Mouse (Mus musculus) midbrain, embryonic 12.5 days (tissue): Measurements from ENCODE around the gene St3gal3. TPM values are rescaled to one million over a fixed set of nuclear protein-coding genes. Genes with fewer than 3 reads are reported as not detected.
A peak's percentile ranks its signal among the peaks of the same experiment; 100 is the strongest.

Experiments
- ATAC-seq: fragments of 200-750 bp; cut with Nextera tagmentation; 2 replicates; pipeline ENCODE4 v1.8.0; 2017; ENCODE audit warnings: low read depth, moderate TSS enrichment, moderate library complexity; ENCODE audit not compliant: low FRiP score
- H3K27ac ChIP-seq: fragments of 300-500 bp; sonication (generic); replicated peaks from 2 replicates; pipeline ENCODE4 v1.5.1; 2016; ENCODE audit warnings: mild to moderate bottlenecking
- H3K27me3 ChIP-seq: fragments of 300-500 bp; sonication (generic); 2 replicates; pipeline ENCODE4 v1.6.1; 2016; ENCODE audit warnings: mild to moderate bottlenecking
- H3K36me3 ChIP-seq: fragments of 300-500 bp; sonication (generic); 2 replicates; pipeline ENCODE4 v1.6.1; 2016
- H3K4me1 ChIP-seq: fragments of 300-500 bp; sonication (generic); 2 replicates; pipeline ENCODE4 v1.6.1; 2016
- H3K4me2 ChIP-seq: fragments of 300-500 bp; sonication (generic); replicated peaks from 2 replicates; pipeline ENCODE4 v1.6.1; 2016; ENCODE audit warnings: mild to moderate bottlenecking, moderate library complexity
- H3K4me3 ChIP-seq: fragments of 300-500 bp; sonication (generic); 2 replicates; pipeline ENCODE4 v1.5.1; 2016; ENCODE audit warnings: mild to moderate bottlenecking
- H3K9ac ChIP-seq: fragments of 300-500 bp; sonication (generic); replicated peaks from 2 replicates; pipeline ENCODE4 v1.6.1; 2016; ENCODE audit warnings: mild to moderate bottlenecking, moderate library complexity
- H3K9me3 ChIP-seq: fragments of 300-500 bp; sonication (generic); 2 replicates; pipeline ENCODE4 v1.6.1; 2016; ENCODE audit warnings: mild to moderate bottlenecking
- whole genome bisulfite sequencing: fragments of 180-500 bp; shearing (Covaris S2); methylation state at CpG from one replicate; pipeline ENCODE4 v1.1.7; 2016; 5-methylcytosine and 5-hydroxymethylcytosine counted together
- polyA plus RNA-seq: library from polyadenylated mRNA; unstranded; fragments of >200 nt; fragmentation: Nextera tagmentation; extraction: Ambion mirVana; gene quantifications from 2 replicates; pipeline ENCODE4 v1.2.1, GENCODE M21; 2016

The St3gal3 gene
- polyA plus RNA-seq, 1 experiment from 2014 or later = 10.9 TPM

DNA sequence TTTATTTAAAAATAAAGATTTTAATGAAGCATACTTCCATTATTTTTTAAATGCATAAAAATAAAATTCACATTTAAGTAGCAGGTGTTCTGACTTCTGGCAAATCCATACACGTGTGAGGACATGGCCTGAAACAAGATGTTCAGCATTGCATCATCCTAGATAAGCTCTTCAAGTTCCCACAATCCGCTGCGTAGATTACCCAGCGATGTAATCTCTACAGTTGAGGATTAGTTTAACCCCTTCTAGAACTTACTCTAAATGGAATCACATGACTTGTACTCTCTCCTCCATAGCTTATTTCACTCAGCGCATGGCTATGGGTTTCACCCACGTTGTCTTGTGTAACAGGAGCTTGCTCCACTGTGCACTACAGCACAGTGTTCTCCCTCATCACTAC, 33.2 kb downstream of the St3gal3 start:
- H3K27ac ChIP-seq = no peak overlapping the region
- peaks cover 3% of the 10 kb centered on the region for H3K36me3 ChIP-seq
- no peaks in the 10 kb centered on the region for H3K4me1 ChIP-seq
- 90% methylated on average over 6 of the region's 6 CpGs for WGBS
- H3K4me3 ChIP-seq = no peak overlapping the region
- no peak overlapping the region for H3K9ac ChIP-seq
- no peak for ATAC-seq
- no peaks in the 10 kb centered on the region for H3K27me3 ChIP-seq
- H3K9me3 ChIP-seq = no peaks in the 10 kb centered on the region
- no peak overlapping the region for H3K4me2 ChIP-seq

DNA sequence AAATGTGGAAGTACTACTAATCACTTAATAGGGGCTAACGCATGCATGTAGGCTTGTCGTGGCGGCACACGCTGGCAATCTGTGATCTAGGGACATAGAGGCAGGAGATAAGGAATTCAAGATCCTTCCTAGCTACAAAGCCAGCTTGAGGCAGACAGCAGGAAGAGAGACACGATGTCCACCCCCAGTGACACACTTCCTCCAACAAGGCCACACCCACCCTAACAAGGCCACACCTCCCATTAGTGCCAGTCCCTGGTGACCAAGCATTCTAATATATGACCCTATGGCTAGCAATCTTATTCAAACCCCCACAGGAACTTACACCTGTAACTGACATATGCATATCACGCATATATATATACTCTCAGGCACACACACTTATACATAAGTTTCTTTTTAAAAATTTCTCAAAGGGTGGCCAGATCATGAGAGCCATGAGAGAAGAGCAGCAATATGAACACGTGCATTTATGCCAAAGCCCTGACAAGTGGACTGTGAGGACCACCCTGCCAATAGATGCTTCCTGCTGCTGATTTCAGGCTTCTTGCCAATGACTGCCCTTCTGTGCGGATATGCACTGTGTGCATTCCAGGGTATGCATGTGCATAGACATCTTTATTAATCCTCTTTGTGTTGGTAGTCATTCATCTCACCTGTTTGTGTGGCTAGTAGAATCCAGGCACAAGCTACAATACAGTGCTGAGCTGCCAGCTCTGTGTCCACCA, 34.9 kb downstream of the St3gal3 start:
- H3K36me3 ChIP-seq = peaks cover 1% of the 10 kb centered on the region; the same call in 1 of the 2 replicates
- no peak for ATAC-seq
- H3K9ac ChIP-seq = no peak overlapping the region
- H3K4me1 ChIP-seq = no peaks in the 10 kb centered on the region
- H3K4me3 ChIP-seq = no peak overlapping the region
- no peak overlapping the region for H3K27ac ChIP-seq
- no peaks in the 10 kb centered on the region for H3K9me3 ChIP-seq
- H3K4me2 ChIP-seq = no peak overlapping the region
- no peaks in the 10 kb centered on the region for H3K27me3 ChIP-seq
- 94% methylated on average over 8 of the region's 8 CpGs for WGBS

DNA sequence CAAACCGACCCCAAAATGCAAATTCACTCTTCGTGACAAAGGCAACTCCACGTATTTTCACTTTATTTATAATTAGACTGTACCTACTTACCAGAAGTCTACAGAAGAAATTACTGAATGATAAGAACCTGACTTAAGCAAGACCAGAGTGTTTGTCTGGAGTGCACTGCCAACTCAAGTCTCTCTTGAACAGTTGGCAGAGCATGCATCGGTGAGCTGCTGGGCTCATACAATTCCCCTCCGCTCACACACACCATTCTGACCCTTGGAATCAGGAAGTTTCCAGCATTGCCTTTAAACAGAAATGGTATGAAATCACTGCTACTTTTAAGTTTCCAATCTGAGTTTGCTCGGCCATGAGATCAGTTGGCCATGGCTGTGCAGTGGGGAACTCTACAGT, 36.1 kb downstream of the St3gal3 start:
- Histone ChIP-seq H3K36me3 (peaks cover 3% of the 10 kb centered on the region; the same call in 1 of the 2 replicates), H3K27me3 (no peaks in the 10 kb centered on the region), H3K9me3 (no peaks in the 10 kb centered on the region), H3K4me1 (no peaks in the 10 kb centered on the region), H3K4me2 (no peak overlapping the region), H3K27ac (no peak overlapping the region), H3K9ac (no peak overlapping the region), H3K4me3 (no peak overlapping the region)
- no peak for ATAC-seq
- 94% methylated on average over 6 of the region's 6 CpGs for whole genome bisulfite sequencing

DNA sequence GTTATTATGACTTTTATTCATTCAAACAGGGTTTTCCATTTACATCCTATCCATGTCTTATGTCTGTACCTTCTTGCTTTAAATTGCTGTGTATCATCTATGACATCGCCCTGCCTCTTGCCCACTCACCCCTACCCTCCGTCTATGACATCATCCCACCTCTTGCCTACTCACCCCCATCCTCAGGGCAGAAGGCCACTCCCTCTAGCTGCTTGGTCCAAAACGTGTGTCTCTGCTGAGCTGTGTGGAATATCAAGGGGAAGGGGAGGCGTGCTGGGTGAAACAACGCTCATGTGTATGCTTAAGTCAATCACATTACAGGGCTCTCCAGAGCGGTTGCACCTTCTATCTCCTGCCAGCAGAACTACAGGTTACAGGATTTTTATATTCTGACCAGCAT, 38.6 kb downstream of the St3gal3 start:
- Histone ChIP-seq H3K4me1 (no peaks in the 10 kb centered on the region), H3K36me3 (peaks cover 3% of the 10 kb centered on the region; the same call in 1 of the 2 replicates), H3K9me3 (no peaks in the 10 kb centered on the region), H3K27me3 (no peaks in the 10 kb centered on the region), H3K9ac (no peak overlapping the region), H3K27ac (no peak overlapping the region), H3K4me3 (no peak overlapping the region), H3K4me2 (no peak overlapping the region)
- 83% methylated on average over 6 of the region's 6 CpGs for WGBS
- no peak for ATAC-seq

DNA sequence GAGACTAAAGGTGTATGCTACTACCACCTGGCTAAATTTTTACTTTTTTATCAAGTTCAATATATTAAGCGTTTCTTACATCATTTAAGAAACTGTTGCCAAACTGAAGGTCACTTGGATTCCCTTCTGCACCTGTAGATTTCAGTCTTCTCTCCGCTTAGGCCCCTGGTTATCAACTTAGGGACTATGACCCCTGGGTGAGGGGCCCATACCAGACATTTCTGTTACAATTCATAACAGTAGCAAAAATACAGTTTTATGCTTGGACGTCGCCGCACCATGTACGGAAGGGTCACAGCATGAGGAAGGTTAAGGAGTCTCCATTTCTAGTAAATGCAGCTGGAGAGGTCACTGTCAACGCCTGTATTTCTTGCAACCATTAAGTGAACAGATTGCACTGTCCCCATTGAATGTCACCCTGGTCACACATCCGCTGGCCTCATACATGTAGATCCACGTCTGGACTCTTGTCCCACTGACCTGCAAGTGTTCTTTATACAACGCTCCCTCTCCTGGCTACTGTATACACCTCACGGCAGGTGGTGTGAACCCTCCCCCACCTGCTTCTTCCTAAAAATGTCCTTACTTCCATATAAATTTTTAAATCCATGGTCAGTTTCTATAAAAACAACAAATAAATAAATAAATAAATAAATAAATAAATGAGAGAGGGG, 41.8 kb downstream of the St3gal3 start:
- Histone ChIP-seq H3K27ac (no peak overlapping the region), H3K4me2 (no peak overlapping the region), H3K4me1 (no peaks in the 10 kb centered on the region), H3K9ac (no peak overlapping the region), H3K4me3 (no peak overlapping the region), H3K9me3 (no peaks in the 10 kb centered on the region), H3K27me3 (no peaks in the 10 kb centered on the region), H3K36me3 (0 out of 2 replicates have a peak, but pooled peaks cover 3% of the 10 kb centered on the region)
- no peak for ATAC-seq
- WGBS = 95% methylated on average over 11 of the region's 11 CpGs

DNA sequence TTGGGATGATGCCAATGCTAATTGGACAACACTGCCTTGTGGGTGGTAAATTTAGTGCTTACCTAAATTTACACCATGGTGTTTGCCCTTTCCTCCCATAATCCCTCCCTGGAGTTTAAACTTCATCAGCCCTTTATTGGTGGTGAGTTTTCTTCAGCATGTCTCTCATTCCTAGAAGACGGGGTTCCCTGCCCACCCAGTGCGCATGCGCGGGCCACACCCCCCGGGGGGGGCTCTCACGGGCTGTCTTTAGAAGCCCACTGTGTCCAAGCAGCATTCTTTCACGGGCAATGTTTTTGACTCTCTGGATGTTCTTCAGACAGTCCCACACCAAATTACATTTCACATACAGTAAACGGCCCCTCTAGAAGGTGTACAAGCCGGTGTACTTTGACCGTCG, 44.3 kb downstream of the St3gal3 start:
- H3K4me2 ChIP-seq = no peak overlapping the region
- H3K9me3 ChIP-seq = no peaks in the 10 kb centered on the region
- H3K27ac ChIP-seq = no peak overlapping the region
- H3K9ac ChIP-seq = no peak overlapping the region
- WGBS = 94% methylated on average over 11 of the region's 11 CpGs
- 0 out of 2 replicates have a peak, but pooled peaks cover 3% of the 10 kb centered on the region for H3K36me3 ChIP-seq
- no peak overlapping the region for H3K4me3 ChIP-seq
- H3K27me3 ChIP-seq = no peaks in the 10 kb centered on the region
- ATAC-seq = no peak
- no peaks in the 10 kb centered on the region for H3K4me1 ChIP-seq

DNA sequence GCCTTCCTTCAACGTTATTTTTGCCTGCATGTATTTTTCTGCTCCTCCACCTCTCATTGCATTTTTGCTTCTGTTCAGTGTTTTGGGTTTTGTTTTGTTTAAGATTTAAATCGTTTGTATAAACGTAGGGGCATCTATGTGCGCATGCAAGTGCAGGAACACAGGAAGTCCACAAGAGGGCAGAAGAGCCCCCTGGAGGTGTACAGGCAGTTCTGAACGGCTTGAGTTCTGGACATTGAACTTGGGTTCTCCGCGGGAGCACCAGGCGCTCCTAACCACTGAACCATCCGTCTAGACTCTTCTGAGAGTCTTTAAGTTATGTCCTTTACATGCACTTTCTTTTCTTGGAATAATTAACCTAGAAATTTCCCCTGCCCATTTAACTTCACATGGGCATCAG, 44.8 kb downstream of the St3gal3 start:
- no peaks in the 10 kb centered on the region for H3K27me3 ChIP-seq
- ATAC-seq = no peak
- 62% methylated on average over 9 of the region's 9 CpGs for WGBS
- no peak overlapping the region for H3K9ac ChIP-seq
- H3K4me1 ChIP-seq = no peaks in the 10 kb centered on the region
- H3K36me3 ChIP-seq = 0 out of 2 replicates have a peak, but pooled peaks cover 3% of the 10 kb centered on the region
- no peaks in the 10 kb centered on the region for H3K9me3 ChIP-seq
- no peak overlapping the region for H3K4me3 ChIP-seq
- no peak overlapping the region for H3K4me2 ChIP-seq
- H3K27ac ChIP-seq = no peak overlapping the region

DNA sequence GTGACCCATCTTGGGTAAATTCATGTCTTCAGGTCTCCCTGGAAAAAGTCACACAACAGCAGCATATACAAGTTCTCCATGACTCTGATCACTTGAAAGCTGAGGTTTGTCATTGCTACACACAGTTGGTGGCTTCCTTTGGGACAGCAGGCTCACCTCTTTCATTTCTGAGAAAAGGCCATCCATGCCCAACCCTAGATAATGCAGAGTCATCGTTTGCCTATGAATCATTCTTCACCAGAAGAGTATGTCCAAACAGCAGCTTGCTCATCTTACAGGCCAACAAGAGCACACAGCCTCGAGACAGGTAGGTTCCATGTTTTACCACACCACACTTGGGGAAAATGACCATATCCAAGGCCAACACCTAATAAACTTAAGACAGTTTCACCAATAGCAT, 45.9 kb downstream of the St3gal3 start:
- no peak overlapping the region for H3K9ac ChIP-seq
- no peaks in the 10 kb centered on the region for H3K9me3 ChIP-seq
- no peaks in the 10 kb centered on the region for H3K27me3 ChIP-seq
- WGBS = 88% methylated on average over 2 of the region's 2 CpGs
- no peak overlapping the region for H3K27ac ChIP-seq
- no peak overlapping the region for H3K4me2 ChIP-seq
- no peaks in the 10 kb centered on the region for H3K4me1 ChIP-seq
- no peaks in the 10 kb centered on the region for H3K36me3 ChIP-seq
- no peak overlapping the region for H3K4me3 ChIP-seq
- no peak for ATAC-seq

DNA sequence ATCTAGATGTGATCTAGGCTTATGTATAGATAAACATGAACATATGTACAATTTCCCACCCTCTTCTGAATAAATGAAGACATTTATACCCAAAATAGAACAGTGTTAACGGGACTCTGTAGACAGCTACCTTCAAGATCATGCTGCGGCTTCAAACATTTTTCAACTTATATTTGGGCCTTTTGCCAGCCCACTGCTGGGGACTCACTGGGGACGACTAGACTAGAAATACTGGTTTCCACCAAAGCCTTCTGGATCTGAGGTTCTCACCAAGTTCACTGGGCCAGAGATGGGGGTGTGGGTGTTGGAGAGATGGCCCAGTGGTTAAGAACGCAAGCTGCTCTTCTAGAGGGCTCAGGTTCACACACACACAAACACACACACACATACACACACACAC, 49.7 kb downstream of the St3gal3 start:
- H3K4me1 ChIP-seq = 0 out of 2 replicates have a peak, but pooled peaks cover 3% of the 10 kb centered on the region
- no peaks in the 10 kb centered on the region for H3K9me3 ChIP-seq
- WGBS = 78% methylated on average over 4 of the region's 4 CpGs
- ATAC-seq = no peak
- no peak overlapping the region for H3K27ac ChIP-seq
- no peak overlapping the region for H3K4me3 ChIP-seq
- no peaks in the 10 kb centered on the region for H3K36me3 ChIP-seq
- no peak overlapping the region for H3K9ac ChIP-seq
- no peak overlapping the region for H3K4me2 ChIP-seq
- no peaks in the 10 kb centered on the region for H3K27me3 ChIP-seq

DNA sequence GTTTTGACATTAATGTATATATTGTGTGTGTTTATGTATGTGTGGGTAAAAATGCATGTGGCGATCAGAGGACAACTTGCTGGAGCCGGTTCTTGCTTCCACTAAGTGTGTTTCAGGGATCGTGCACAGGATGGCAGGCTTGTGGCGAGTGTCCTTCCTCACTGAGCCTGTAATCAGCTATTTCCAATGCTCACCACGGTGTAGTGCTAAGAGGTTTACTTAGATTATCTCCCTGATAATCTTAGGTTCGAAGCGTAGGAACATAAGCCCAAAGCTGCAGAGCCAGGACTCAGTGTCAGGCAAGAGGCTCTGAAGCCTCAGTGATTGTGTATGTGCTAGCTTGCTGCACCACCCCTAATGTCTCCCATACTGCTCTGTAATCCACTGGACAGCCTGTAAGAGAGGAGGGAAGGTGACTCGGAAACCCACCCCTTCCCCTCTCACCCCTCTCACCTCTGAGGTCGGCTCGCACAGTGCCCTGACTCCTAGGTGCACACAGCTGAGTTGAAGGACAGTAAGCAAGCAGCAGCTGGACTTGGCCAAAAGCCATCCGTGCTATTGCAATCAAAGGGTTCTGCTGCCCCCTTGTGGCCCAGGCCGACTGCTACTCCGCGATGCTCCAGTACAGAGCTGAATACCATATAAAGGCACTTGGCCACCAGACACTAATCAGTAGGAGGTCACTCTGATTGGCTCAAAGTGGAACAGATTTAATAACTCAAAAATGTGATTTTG, 51.3 kb downstream of the St3gal3 start:
- ATAC-seq = peak; percentile 91
- Histone ChIP-seq H3K4me1 (0 out of 2 replicates have a peak, but pooled peaks cover 3% of the 10 kb centered on the region), H3K36me3 (no peaks in the 10 kb centered on the region), H3K9ac (no peak overlapping the region), H3K27me3 (no peaks in the 10 kb centered on the region), H3K27ac (no peak overlapping the region), H3K9me3 (no peaks in the 10 kb centered on the region), H3K4me3 (no peak overlapping the region), H3K4me2 (no peak overlapping the region)
- 38% methylated on average over 14 of the region's 14 CpGs for WGBS

DNA sequence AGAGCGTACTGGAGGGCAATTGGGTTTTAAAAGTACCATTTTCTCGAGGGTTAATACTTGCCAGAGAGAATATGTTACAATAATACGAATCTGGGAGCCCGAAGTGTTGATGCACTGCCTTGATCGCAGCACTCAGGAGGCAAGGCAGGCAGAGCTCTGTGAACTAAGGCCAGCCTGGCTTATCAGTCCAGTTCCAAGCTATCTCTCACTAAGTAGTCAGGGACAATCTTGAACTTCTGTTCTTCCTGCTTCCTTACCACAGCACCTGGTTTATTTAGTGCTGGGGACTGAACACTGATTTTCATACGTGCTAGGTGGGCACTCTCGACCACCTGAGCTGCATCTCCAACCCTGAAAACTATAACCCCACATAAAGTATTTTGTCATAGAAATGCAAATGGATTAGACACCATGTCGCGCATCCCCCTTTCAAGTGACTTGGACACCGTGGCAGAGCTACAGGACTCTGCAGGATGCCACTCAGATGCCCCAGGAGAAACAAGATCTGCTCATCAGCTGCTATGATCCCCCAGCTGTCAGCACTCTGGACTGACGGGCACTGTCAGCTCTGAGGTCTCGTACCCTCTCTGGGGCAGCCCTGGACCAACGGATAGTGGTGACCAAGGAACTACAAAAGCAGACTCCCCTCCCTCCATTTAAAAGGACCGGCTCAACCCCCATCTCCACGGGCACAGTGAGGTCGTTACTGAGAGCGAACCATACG, 52.9 kb downstream of the St3gal3 start:
- H3K27ac ChIP-seq = no peak overlapping the region
- H3K27me3 ChIP-seq = no peaks in the 10 kb centered on the region
- ATAC-seq = no peak
- H3K9me3 ChIP-seq = no peaks in the 10 kb centered on the region
- no peaks in the 10 kb centered on the region for H3K36me3 ChIP-seq
- no peak overlapping the region for H3K4me3 ChIP-seq
- H3K4me1 ChIP-seq = peaks cover 6% of the 10 kb centered on the region; the same call in 1 of the 2 replicates
- no peak overlapping the region for H3K9ac ChIP-seq
- no peak overlapping the region for H3K4me2 ChIP-seq
- WGBS = 82% methylated on average over 18 of the region's 18 CpGs
